Comparison of ENCODE assay signal across 11 mouse cellular contexts in genomic region chr9:72877905-72878304, GRCm38 (mm10). TPM values are rescaled to one million over a fixed set of nuclear protein-coding genes. Genes with fewer than 3 reads are reported as not detected.
DNase-seq lines count a peak whose midpoint lies in the region; ATAC-seq and TF ChIP-seq lines count a peak whose summit lies in the region.
"Had no signal": no experiment of that assay in that cellular context is flagged by ENCODE, and none has a peak within 500 bp of the region (broad histone marks: within the 10 kb centered on the region; RNA-seq: fewer than 3 reads in every experiment).

No protein-coding gene starts in this region.

- no peak overlapping the region for H3K27ac ChIP-seq in lung, embryonic 15.5 days
- peak overlapping the region; percentile 22 for H3K27ac ChIP-seq in embryonic facial prominence, embryonic 14.5 days (replicated peaks; ENCODE audit: low read depth, low read length)
- 0 out of 2 replicates have a peak overlapping the region, but pooled peaks have one; percentile 2 for H3K27ac ChIP-seq in intestine, embryonic 16.5 days (ENCODE audit: low read length)
- H3K27ac ChIP-seq in stomach, embryonic 15.5 days = no peak overlapping the region

- H3K4me1 ChIP-seq in lung, embryonic 15.5 days = peaks cover 43% of the 10 kb centered on the region
- peaks cover 7% of the 10 kb centered on the region; the same call in 1 of the 2 replicates for H3K4me1 ChIP-seq in lung, adult 2 months (ENCODE audit: control insufficient read depth, insufficient read depth, low read length)
- H3K4me1 ChIP-seq in embryonic facial prominence, embryonic 14.5 days (ENCODE audit: control insufficient read depth, insufficient read depth, low read length) = peaks cover 42% of the 10 kb centered on the region
- H3K4me1 ChIP-seq in intestine, embryonic 16.5 days (ENCODE audit: control insufficient read depth, insufficient read depth, low read length) = peaks cover 21% of the 10 kb centered on the region
- peaks cover 28% of the 10 kb centered on the region for H3K4me1 ChIP-seq in stomach, embryonic 15.5 days

- H3K4me2 ChIP-seq in lung, embryonic 15.5 days = peak overlapping the region; percentile 21
- peak overlapping the region; percentile 2 for H3K4me2 ChIP-seq in embryonic facial prominence, embryonic 14.5 days (ENCODE audit: low read depth, low read length)
- H3K4me2 ChIP-seq in intestine, embryonic 16.5 days (ENCODE audit: low read depth, low read length) = no peak overlapping the region
- H3K4me2 ChIP-seq in stomach, embryonic 15.5 days = no peak overlapping the region; the same call in 1 of the 2 replicates

- WGBS in lung, embryonic 15.5 days = 26% methylated on average over 11 of the region's 11 CpGs
- 31% methylated on average over 11 of the region's 11 CpGs for WGBS in lung, adult 2 months
- WGBS in embryonic facial prominence, embryonic 14.5 days = 22% methylated on average over 11 of the region's 11 CpGs
- 28% methylated on average over 11 of the region's 11 CpGs for WGBS in intestine, embryonic 16.5 days
- WGBS in stomach, embryonic 15.5 days = 18% methylated on average over 11 of the region's 11 CpGs

- H3K36me3 ChIP-seq in lung, embryonic 15.5 days = no peaks in the 10 kb centered on the region
- H3K36me3 ChIP-seq in embryonic facial prominence, embryonic 14.5 days (ENCODE audit: control insufficient read depth, insufficient read depth, low read length) = no peaks in the 10 kb centered on the region
- H3K36me3 ChIP-seq in intestine, embryonic 16.5 days (ENCODE audit: control insufficient read depth, insufficient read depth, low read length) = no peaks in the 10 kb centered on the region
- H3K36me3 ChIP-seq in stomach, embryonic 15.5 days = no peaks in the 10 kb centered on the region

- H3K4me3 ChIP-seq in lung, embryonic 15.5 days = no peak overlapping the region
- no peak overlapping the region for H3K4me3 ChIP-seq in lung, adult 2 months (replicated peaks; ENCODE audit: extremely low read depth, low read depth, low read length)
- H3K4me3 ChIP-seq in embryonic facial prominence, embryonic 14.5 days (ENCODE audit: low read depth, low read length) = no peak overlapping the region
- H3K4me3 ChIP-seq in intestine, embryonic 16.5 days (ENCODE audit: low read length) = no peak overlapping the region
- H3K4me3 ChIP-seq in stomach, embryonic 15.5 days (replicated peaks) = no peak overlapping the region

- peak; percentile 11; the same call in 1 of the 2 replicates for ATAC-seq in lung, embryonic 15.5 days (ENCODE audit: borderline replicate concordance, extremely low read depth, low FRiP score, low TSS enrichment)
- ATAC-seq in embryonic facial prominence, embryonic 14.5 days (ENCODE audit: low read depth) = peak; percentile 62
- no peak for ATAC-seq in intestine, embryonic 16.5 days
- 0 out of 2 replicates have a peak, but pooled peaks have one; percentile 53 for ATAC-seq in stomach, embryonic 15.5 days (ENCODE audit: insufficient read depth, low FRiP score, low read depth)
- no peak for ATAC-seq in activated CD4-positive, CD25-positive, alpha-beta regulatory T cell, adult 4 months

- no peak for TF ChIP-seq CTCF in lung, adult 2 months (IDR thresholded peaks at IDR 0.05; ENCODE audit: insufficient read depth, low read length)

- no peaks in the 10 kb centered on the region for H3K27me3 ChIP-seq in lung, embryonic 15.5 days
- H3K27me3 ChIP-seq in embryonic facial prominence, embryonic 14.5 days (replicated peaks; ENCODE audit: control insufficient read depth, insufficient read depth, low read length) = no peaks in the 10 kb centered on the region
- H3K27me3 ChIP-seq in intestine, embryonic 16.5 days (replicated peaks; ENCODE audit: control insufficient read depth, insufficient read depth, low read length) = no peaks in the 10 kb centered on the region
- H3K27me3 ChIP-seq in stomach, embryonic 15.5 days (replicated peaks) = no peaks in the 10 kb centered on the region

- TF ChIP-seq POLR2A in lung, adult 2 months (IDR thresholded peaks at IDR 0.05; ENCODE audit: borderline replicate concordance, extremely low read depth, low read depth, low read length) = no peak

- H3K9me3 ChIP-seq in lung, embryonic 15.5 days = no peaks in the 10 kb centered on the region
- H3K9me3 ChIP-seq in embryonic facial prominence, embryonic 14.5 days (ENCODE audit: control insufficient read depth, low read length) = no peaks in the 10 kb centered on the region
- H3K9me3 ChIP-seq in intestine, embryonic 16.5 days (ENCODE audit: control insufficient read depth, low read length) = no peaks in the 10 kb centered on the region
- no peaks in the 10 kb centered on the region for H3K9me3 ChIP-seq in stomach, embryonic 15.5 days

- DNase-seq in lung, adult 2 months = no peak
- peak; percentile 77 for DNase-seq in embryonic facial prominence, embryonic 14.5 days (ENCODE audit: low spot score)
- no peak for DNase-seq in cerebellum, postnatal 14 days
- DNase-seq: adrenal gland, postnatal 36 days; gastrocnemius, postnatal 25 days; kidney, adult 11 months; left cerebral cortex, postnatal 4 days had no signal

- H3K9ac ChIP-seq in lung, embryonic 15.5 days = no peak overlapping the region
- H3K9ac ChIP-seq in embryonic facial prominence, embryonic 14.5 days (ENCODE audit: low read depth, low read length) = 0 out of 2 replicates have a peak overlapping the region, but pooled peaks have one; percentile 15
- H3K9ac ChIP-seq in intestine, embryonic 16.5 days (ENCODE audit: low read depth, low read length) = no peak overlapping the region
- H3K9ac ChIP-seq in stomach, embryonic 15.5 days = no peak overlapping the region

RNA-seq across cellular contexts. Expression of gene Pygo1, which starts 47.5 kb away (rescaled TPM):
- 3.6 and 4.1 TPM in 2 replicates for polyA plus RNA-seq in lung, embryonic 15.5 days (2015; fragmentation: Nextera tagmentation; extraction: Ambion mirVana)
- polyA plus RNA-seq in lung, adult 2 months (2012; rRNA removed) = 1.4 and 2.0 TPM in 2 replicates
- 7.1 and 7.9 TPM in 2 replicates for polyA plus RNA-seq in embryonic facial prominence, embryonic 14.5 days (2014; fragmentation: Nextera tagmentation; extraction: Ambion mirVana)
- polyA plus RNA-seq in intestine, embryonic 16.5 days (2015; fragmentation: Nextera tagmentation; extraction: Ambion mirVana) = 1.5 and 1.7 TPM in 2 replicates
- 3.4 and 3.5 TPM in 2 replicates for polyA plus RNA-seq in stomach, embryonic 15.5 days (2015; fragmentation: Nextera tagmentation; extraction: Ambion mirVana)
- not detected for polyA plus RNA-seq in activated CD4-positive, CD25-positive, alpha-beta regulatory T cell, adult 4 months (2017; shearing (Covaris generic))

Comparison
In these comparisons a context has a peak if more than half of its experiments do, and no peak if none do; other contexts are left out.
1. ATAC-seq: peak in lung, embryonic 15.5 days (single experiment), embryonic facial prominence, embryonic 14.5 days (single experiment) and stomach, embryonic 15.5 days (single experiment); none in intestine, embryonic 16.5 days (single experiment) and activated CD4-positive, CD25-positive, alpha-beta regulatory T cell, adult 4 months (single experiment).
2. H3K27ac ChIP-seq: peak in embryonic facial prominence, embryonic 14.5 days (single experiment) and intestine, embryonic 16.5 days (single experiment); none in lung, embryonic 15.5 days (single experiment) and stomach, embryonic 15.5 days (single experiment).
3. H3K4me2 ChIP-seq: peak in lung, embryonic 15.5 days (single experiment) and embryonic facial prominence, embryonic 14.5 days (single experiment); none in intestine, embryonic 16.5 days (single experiment) and stomach, embryonic 15.5 days (single experiment).